Mouse (Mus musculus): ENCODE data around the gene Il17rb. TPM values are rescaled to one million over a fixed set of nuclear protein-coding genes. Genes with fewer than 3 reads are reported as not detected.

Gene Il17rb
- total RNA-seq, 2 experiments from 2014 or later: not detected

GRCm38 (mm10) chr14:30018463-30018801 is 9.7 kb upstream of the Il17rb start:
- ATAC-seq (replicated peaks; ENCODE audit: low FRiP score, low TSS enrichment, poor library complexity, severe bottlenecking): no peak

GRCm38 (mm10) chr14:30017794-30018462 is 9.2 kb upstream of the Il17rb start:
- ATAC-seq (replicated peaks; ENCODE audit: low FRiP score, low TSS enrichment, poor library complexity, severe bottlenecking): no peak

GRCm38 (mm10) chr14:30016666-30017065 is 8.0 kb upstream of the Il17rb start:
- ATAC-seq (replicated peaks; ENCODE audit: low FRiP score, low TSS enrichment, poor library complexity, severe bottlenecking): no peak

- no peak for ATAC-seq (replicated peaks; ENCODE audit: low FRiP score, low TSS enrichment, poor library complexity, severe bottlenecking)
Measured at GRCm38 (mm10) chr14:30015008-30015407, 6.3 kb upstream of the Il17rb start.

GRCm38 (mm10) chr14:30014487-30014886 is 5.8 kb upstream of the Il17rb start:
- ATAC-seq (replicated peaks; ENCODE audit: low FRiP score, low TSS enrichment, poor library complexity, severe bottlenecking): no peak

- no peak for ATAC-seq (replicated peaks; ENCODE audit: low FRiP score, low TSS enrichment, poor library complexity, severe bottlenecking)
Measured at GRCm38 (mm10) chr14:30011886-30012560, 3.3 kb upstream of the Il17rb start.

GRCm38 (mm10) chr14:30009864-30010560 is 1.3 kb upstream of the Il17rb start:
- no peak for ATAC-seq (replicated peaks; ENCODE audit: low FRiP score, low TSS enrichment, poor library complexity, severe bottlenecking)

GRCm38 (mm10) chr14:29999475-29999811 is 9.3 kb downstream of the Il17rb start:
- ATAC-seq (replicated peaks; ENCODE audit: low FRiP score, low TSS enrichment, poor library complexity, severe bottlenecking): no peak

- no peak for ATAC-seq (replicated peaks; ENCODE audit: low FRiP score, low TSS enrichment, poor library complexity, severe bottlenecking)
Measured at GRCm38 (mm10) chr14:29998747-29999474, 9.8 kb downstream of the Il17rb start.

GRCm38 (mm10) chr14:29997345-29997744 is 11.4 kb downstream of the Il17rb start:
- ATAC-seq (replicated peaks; ENCODE audit: low FRiP score, low TSS enrichment, poor library complexity, severe bottlenecking): no peak

GRCm38 (mm10) chr14:29996000-29996751 is 12.5 kb downstream of the Il17rb start:
- ATAC-seq (replicated peaks; ENCODE audit: low FRiP score, low TSS enrichment, poor library complexity, severe bottlenecking): no peak

GRCm38 (mm10) chr14:29994976-29995375 is 13.7 kb downstream of the Il17rb start:
- no peak for ATAC-seq (replicated peaks; ENCODE audit: low FRiP score, low TSS enrichment, poor library complexity, severe bottlenecking)

GRCm38 (mm10) chr14:29988337-29988736 is 20.4 kb downstream of the Il17rb start:
- no peak for ATAC-seq (replicated peaks; ENCODE audit: low FRiP score, low TSS enrichment, poor library complexity, severe bottlenecking)

- no peak for ATAC-seq (replicated peaks; ENCODE audit: low FRiP score, low TSS enrichment, poor library complexity, severe bottlenecking)
Measured at GRCm38 (mm10) chr14:29987739-29988138, 21.0 kb downstream of the Il17rb start.

- ATAC-seq (replicated peaks; ENCODE audit: low FRiP score, low TSS enrichment, poor library complexity, severe bottlenecking): no peak
Measured at GRCm38 (mm10) chr14:29987276-29987675, 21.4 kb downstream of the Il17rb start.

- no peak for ATAC-seq (replicated peaks; ENCODE audit: low FRiP score, low TSS enrichment, poor library complexity, severe bottlenecking)
Measured at GRCm38 (mm10) chr14:29986096-29986495, 22.6 kb downstream of the Il17rb start.

GRCm38 (mm10) chr14:29980447-29981205 is 28.1 kb downstream of the Il17rb start:
- ATAC-seq (replicated peaks; ENCODE audit: low FRiP score, low TSS enrichment, poor library complexity, severe bottlenecking): peak; percentile 48; the same call in 1 of the 2 replicates

- ATAC-seq (replicated peaks; ENCODE audit: low FRiP score, low TSS enrichment, poor library complexity, severe bottlenecking): peak; percentile 94
Measured at GRCm38 (mm10) chr14:29978254-29979204, 30.2 kb downstream of the Il17rb start, which contains the start of gene Actr8. Gene Actr8, plus strand, starts transcription at chr14:29978337.

Data from megakaryocyte-erythroid progenitor cell, adult 5-6 weeks (primary cell).